In genomic region chr8:126813621-126814020, GRCm38 (mm10) we compare ENCODE assay signal across 15 mouse cellular contexts.
DNase-seq lines count a peak whose midpoint lies in the region; ATAC-seq and TF ChIP-seq lines count a peak whose summit lies in the region.
"Had no signal": no experiment of that assay in that cellular context is flagged by ENCODE, and none has a peak within 500 bp of the region (broad histone marks: within the 10 kb centered on the region; RNA-seq: fewer than 3 reads in every experiment).

No protein-coding gene starts in this region.

- DNase-seq in lung, embryonic 14.5 days, result no peak
- no peak for DNase-seq in lung, postnatal 14 days
- no peak for DNase-seq in frontal cortex, postnatal 10 days (ENCODE audit: low spot score in 2 of 2)
- DNase-seq in thymus, postnatal 0 days (ENCODE audit: low spot score), result no peak
- DNase-seq: cerebellum, adult 9-10 months; gastrocnemius, postnatal 36 days; retina, postnatal 1 day had no signal

- H3K27me3 ChIP-seq in intestine, postnatal 0 days (replicated peaks; ENCODE audit: control insufficient read depth, insufficient read depth, low read length), result no peaks in the 10 kb centered on the region
- H3K27me3 ChIP-seq in intestine, embryonic 16.5 days (replicated peaks; ENCODE audit: control insufficient read depth, insufficient read depth, low read length), result no peaks in the 10 kb centered on the region
- H3K27me3 ChIP-seq in lung, embryonic 14.5 days (ENCODE audit: insufficient read depth, low read length), result no peaks in the 10 kb centered on the region
- H3K27me3 ChIP-seq in ES-Bruce4 (ENCODE audit: control insufficient read depth, insufficient read depth, low read length, poor library complexity, severe bottlenecking), result no peaks in the 10 kb centered on the region; the same call in 1 of the 2 replicates
- H3K27me3 ChIP-seq: heart, embryonic 13.5 days; intestine, embryonic 15.5 days; limb, embryonic 15.5 days had no signal

- no peak for TF ChIP-seq POLR2A in ES-Bruce4 (IDR thresholded peaks at IDR 0.05; ENCODE audit: insufficient read depth, low read length)
- TF ChIP-seq POLR2A in bone marrow, adult 2 months (IDR thresholded peaks at IDR 0.05; ENCODE audit: borderline replicate concordance, control insufficient read depth, low read depth, low read length), result no peak

- WGBS in intestine, postnatal 0 days, result 81% methylated on average over 4 of the region's 4 CpGs
- 81% methylated on average over 4 of the region's 4 CpGs for WGBS in intestine, embryonic 16.5 days
- WGBS in lung, embryonic 14.5 days, result 82% methylated on average over 4 of the region's 4 CpGs
- WGBS in bone marrow, adult 2 months, result 86% methylated on average over 4 of the region's 4 CpGs

- H3K27ac ChIP-seq in intestine, postnatal 0 days (ENCODE audit: low read depth, low read length), result peak overlapping the region; percentile 46; the same call in 1 of the 2 replicates
- no peak overlapping the region for H3K27ac ChIP-seq in intestine, embryonic 16.5 days (ENCODE audit: low read length)
- no peak overlapping the region for H3K27ac ChIP-seq in lung, embryonic 14.5 days (ENCODE audit: low read depth)
- no peak overlapping the region for H3K27ac ChIP-seq in ES-Bruce4 (ENCODE audit: insufficient read depth, low read length)
- no peak overlapping the region for H3K27ac ChIP-seq in bone marrow, adult 2 months (ENCODE audit: control insufficient read depth, insufficient read depth, low read depth, low read length, poor library complexity)
- H3K27ac ChIP-seq: heart, embryonic 13.5 days; hindbrain, embryonic 10.5 days; intestine, embryonic 15.5 days; limb, embryonic 15.5 days had no signal

- no peak for TF ChIP-seq EP300 in ES-Bruce4 (IDR thresholded peaks at IDR 0.05; ENCODE audit: insufficient read depth, low read depth, low read length)

- H3K36me3 ChIP-seq in intestine, postnatal 0 days (ENCODE audit: control insufficient read depth, insufficient read depth), result no peaks in the 10 kb centered on the region
- no peaks in the 10 kb centered on the region for H3K36me3 ChIP-seq in intestine, embryonic 16.5 days (ENCODE audit: control insufficient read depth, insufficient read depth, low read length)
- no peaks in the 10 kb centered on the region for H3K36me3 ChIP-seq in lung, embryonic 14.5 days (ENCODE audit: insufficient read depth)
- no peaks in the 10 kb centered on the region for H3K36me3 ChIP-seq in ES-Bruce4 (ENCODE audit: control insufficient read depth, insufficient read depth, low read length, poor library complexity, severe bottlenecking)
- H3K36me3 ChIP-seq: intestine, embryonic 15.5 days; limb, embryonic 15.5 days had no signal

- ATAC-seq in intestine, postnatal 0 days, result no peak
- no peak for ATAC-seq in intestine, embryonic 16.5 days
- ATAC-seq in lung, embryonic 14.5 days (ENCODE audit: insufficient read depth), result no peak

- H3K9ac ChIP-seq in intestine, postnatal 0 days (ENCODE audit: low read depth, low read length), result no peak overlapping the region
- no peak overlapping the region for H3K9ac ChIP-seq in intestine, embryonic 16.5 days (ENCODE audit: low read depth, low read length)
- H3K9ac ChIP-seq in lung, embryonic 14.5 days, result no peak overlapping the region
- H3K9ac ChIP-seq in ES-Bruce4 (ENCODE audit: low read depth, poor library complexity, severe bottlenecking), result no peak overlapping the region
- H3K9ac ChIP-seq: heart, embryonic 13.5 days; intestine, embryonic 15.5 days; limb, embryonic 15.5 days had no signal

- H3K4me1 ChIP-seq in intestine, postnatal 0 days (replicated peaks; ENCODE audit: control insufficient read depth, insufficient read depth, low read length), result peaks cover 8% of the 10 kb centered on the region; the same call in 1 of the 2 replicates
- H3K4me1 ChIP-seq in intestine, embryonic 16.5 days (ENCODE audit: control insufficient read depth, insufficient read depth, low read length), result peaks cover 2% of the 10 kb centered on the region; the same call in 1 of the 2 replicates
- H3K4me1 ChIP-seq in lung, embryonic 14.5 days (ENCODE audit: insufficient read depth), result no peaks in the 10 kb centered on the region
- H3K4me1 ChIP-seq in ES-Bruce4 (ENCODE audit: control insufficient read depth, insufficient read depth, low read length), result no peaks in the 10 kb centered on the region
- H3K4me1 ChIP-seq in bone marrow, adult 2 months (ENCODE audit: control insufficient read depth, insufficient read depth, low read length), result peaks cover 6% of the 10 kb centered on the region; the same call in 1 of the 2 replicates
- H3K4me1 ChIP-seq: intestine, embryonic 15.5 days; limb, embryonic 15.5 days had no signal

- H3K9me3 ChIP-seq in intestine, postnatal 0 days (ENCODE audit: control insufficient read depth), result no peaks in the 10 kb centered on the region
- H3K9me3 ChIP-seq in intestine, embryonic 16.5 days (ENCODE audit: control insufficient read depth, low read length), result peaks cover 8% of the 10 kb centered on the region
- H3K9me3 ChIP-seq in lung, embryonic 14.5 days (ENCODE audit: low read depth, low read length), result peaks cover 5% of the 10 kb centered on the region; the same call in 1 of the 2 replicates
- H3K9me3 ChIP-seq in ES-Bruce4 (replicated peaks; ENCODE audit: control insufficient read depth, insufficient read depth, low read length, poor library complexity, severe bottlenecking), result peaks cover 9% of the 10 kb centered on the region
- H3K9me3 ChIP-seq: intestine, embryonic 15.5 days; limb, embryonic 15.5 days had no signal

- H3K4me3 ChIP-seq in intestine, postnatal 0 days (ENCODE audit: low read depth, low read length), result no peak overlapping the region
- H3K4me3 ChIP-seq in intestine, embryonic 16.5 days (ENCODE audit: low read length), result no peak overlapping the region
- no peak overlapping the region for H3K4me3 ChIP-seq in lung, embryonic 14.5 days (ENCODE audit: low read depth, low read length)
- no peak overlapping the region for H3K4me3 ChIP-seq in ES-Bruce4 (ENCODE audit: low read depth, low read length)
- H3K4me3 ChIP-seq in bone marrow, adult 2 months (replicated peaks; ENCODE audit: control insufficient read depth, low read depth, low read length), result no peak overlapping the region
- H3K4me3 ChIP-seq: heart, embryonic 13.5 days; hindbrain, embryonic 10.5 days; intestine, embryonic 15.5 days; limb, embryonic 15.5 days had no signal

- no peak overlapping the region for H3K4me2 ChIP-seq in intestine, postnatal 0 days (replicated peaks; ENCODE audit: low read depth)
- H3K4me2 ChIP-seq in intestine, embryonic 16.5 days (ENCODE audit: low read depth, low read length), result no peak overlapping the region
- H3K4me2 ChIP-seq in lung, embryonic 14.5 days, result no peak overlapping the region
- H3K4me2 ChIP-seq: heart, embryonic 13.5 days; intestine, embryonic 15.5 days; limb, embryonic 15.5 days had no signal

- peak; percentile 67 for TF ChIP-seq CTCF in intestine, postnatal 0 days (IDR thresholded peaks at IDR 0.05; ENCODE audit: low read depth)
- peak; percentile 54 for TF ChIP-seq CTCF in lung, embryonic 14.5 days (IDR thresholded peaks at IDR 0.05; ENCODE audit: low read depth)
- peak; percentile 65 for TF ChIP-seq CTCF in ES-Bruce4 (IDR thresholded peaks at IDR 0.05; ENCODE audit: low read depth, low read length)
- peak; percentile 46; the same call in 1 of the 2 replicates for TF ChIP-seq CTCF in bone marrow, adult 2 months (IDR thresholded peaks at IDR 0.05; ENCODE audit: control insufficient read depth, insufficient read depth, low read length)
